Mouse (Mus musculus) T-helper 17 cell (primary cell): ENCODE measurements around the gene Mtmr3.

Experiments
- in situ Hi-C, 2 experiments: fragments of 300-600 bp; cut with MboI, MseI; formaldehyde crosslinking; loops; 1 replicate in 1 of 2; 2 replicates in 1 of 2; pipeline ENCODE4 v1.15.1; 2025; ENCODE audit warnings: high pct_unique_total_duplicates in 2 of 2

Mtmr3 gene

GRCm38 (mm10) chr11:4522142-4522664, 72.5 kb downstream of the Mtmr3 start:
- in situ Hi-C loops, result no loop called here

- in situ Hi-C loops, result no loop called here
These were observed 75.7 kb downstream of the Mtmr3 start for GRCm38 (mm10) chr11:4518981-4519380.

- in situ Hi-C loops, result no loop called here
These were observed 87.2 kb downstream of the Mtmr3 start for GRCm38 (mm10) chr11:4507421-4507820.

GRCm38 (mm10) chr11:4506486-4506885, 88.2 kb downstream of the Mtmr3 start:
- in situ Hi-C loops, result no loop called here

GRCm38 (mm10) chr11:4502206-4502605, 92.5 kb downstream of the Mtmr3 start:
- in situ Hi-C loops, result no loop called here

- in situ Hi-C loops, result no loop called here
These were observed 93.8 kb downstream of the Mtmr3 start for GRCm38 (mm10) chr11:4500826-4501225.

- in situ Hi-C loops, result no loop called here
These were observed 94.4 kb downstream of the Mtmr3 start for GRCm38 (mm10) chr11:4500261-4500660.

GRCm38 (mm10) chr11:4499456-4499855, 95.2 kb downstream of the Mtmr3 start:
- in situ Hi-C loops, result no loop called here

- in situ Hi-C loops, result no loop called here
These were observed 95.9 kb downstream of the Mtmr3 start for GRCm38 (mm10) chr11:4498774-4499173.

- in situ Hi-C loops, result no loop called here
These were observed 97.1 kb downstream of the Mtmr3 start for GRCm38 (mm10) chr11:4497501-4498118.

- in situ Hi-C loops, result no loop called here
These were observed 99.6 kb downstream of the Mtmr3 start for GRCm38 (mm10) chr11:4495021-4495540.

GRCm38 (mm10) chr11:4489207-4489606, 105.5 kb downstream of the Mtmr3 start:
- in situ Hi-C loops, result no loop called here

- in situ Hi-C loops, result no loop called here
These were observed 105.9 kb downstream of the Mtmr3 start for GRCm38 (mm10) chr11:4488798-4489197.

GRCm38 (mm10) chr11:4488367-4488766, 106.3 kb downstream of the Mtmr3 start:
- in situ Hi-C loops, result no loop called here

- in situ Hi-C loops, result no loop called here
These were observed 107.2 kb downstream of the Mtmr3 start for GRCm38 (mm10) chr11:4487401-4487965.

GRCm38 (mm10) chr11:4484541-4484940, 110.1 kb downstream of the Mtmr3 start:
- in situ Hi-C loops, result no loop called here

- in situ Hi-C loops, result no loop called here
These were observed 112.0 kb downstream of the Mtmr3 start for GRCm38 (mm10) chr11:4482641-4483040.

- in situ Hi-C loops, result no loop called here
These were observed 118.4 kb downstream of the Mtmr3 start for GRCm38 (mm10) chr11:4476184-4476697.

- in situ Hi-C loops, result loop anchor here in 1 of 2 experiments (5.0 kb wide), 1 partner anchor 80 kb away; no protein-coding TSS in a partner anchor
These were observed 122.0 kb downstream of the Mtmr3 start for GRCm38 (mm10) chr11:4472464-4473179.

GRCm38 (mm10) chr11:4471734-4472133, 122.9 kb downstream of the Mtmr3 start:
- in situ Hi-C loops, result loop anchor here in 1 of 2 experiments (5.0 kb wide), 1 partner anchor 79 kb away; no protein-coding TSS in a partner anchor

- in situ Hi-C loops, result loop anchor here in 1 of 2 experiments (5.0 kb wide), 1 partner anchor 79 kb away; no protein-coding TSS in a partner anchor
These were observed 123.4 kb downstream of the Mtmr3 start for GRCm38 (mm10) chr11:4471251-4471650.

- in situ Hi-C loops, result no loop called here
These were observed 125.6 kb downstream of the Mtmr3 start for GRCm38 (mm10) chr11:4469091-4469490.
